Comparison of ENCODE assay signal across 14 mouse cellular contexts in the genomic region with DNA sequence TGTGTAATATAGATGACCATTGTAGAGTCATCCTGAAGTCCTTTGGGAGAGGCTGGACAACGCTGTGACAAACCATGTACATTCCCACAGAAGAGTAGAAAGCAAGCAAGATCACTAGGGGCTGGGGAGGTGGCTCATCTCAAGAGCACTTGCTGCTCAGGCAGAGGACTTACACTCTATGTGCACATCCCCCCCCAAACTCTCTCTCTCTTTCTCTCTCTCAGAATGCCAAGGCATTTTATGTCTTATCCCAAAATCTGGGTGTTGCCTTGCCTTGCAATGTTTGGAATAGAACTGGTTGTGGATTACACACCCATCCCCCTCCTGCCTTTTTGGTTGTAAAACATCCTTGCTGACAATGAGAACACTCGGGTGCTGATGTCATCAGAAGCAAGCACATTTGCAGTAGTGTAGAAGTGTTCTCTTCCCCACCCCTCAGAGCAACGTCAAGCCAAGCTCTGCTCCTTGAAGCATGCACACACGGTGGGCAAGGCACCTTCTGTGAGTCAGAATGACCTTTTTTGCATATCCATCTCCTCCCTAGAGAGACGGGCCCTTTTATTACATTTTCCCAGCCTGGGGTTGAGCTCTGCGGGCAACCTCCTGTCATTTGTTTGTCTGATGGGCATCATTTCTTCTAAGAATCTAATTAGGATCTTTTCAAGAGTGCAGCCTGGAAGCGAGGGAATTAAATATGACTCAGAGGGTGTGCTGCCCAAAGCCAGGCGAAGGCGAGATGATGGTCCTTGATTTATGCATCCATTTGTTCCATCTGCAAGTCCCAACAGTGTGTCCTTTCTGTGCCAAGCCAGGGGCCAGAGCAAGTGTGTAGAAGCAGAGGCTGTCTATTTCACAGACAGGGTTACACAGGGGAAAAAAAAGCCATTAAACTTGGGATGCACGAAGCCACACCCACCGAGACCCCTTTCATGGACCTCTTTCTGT. TPM values are rescaled to one million over a fixed set of nuclear protein-coding genes. Genes with fewer than 3 reads are reported as not detected.
DNase-seq lines count a peak whose midpoint lies in the region; ATAC-seq and TF ChIP-seq lines count a peak whose summit lies in the region.
"Had no signal": no experiment of that assay in that cellular context is flagged by ENCODE, and none has a peak within 500 bp of the region (broad histone marks: within the 10 kb centered on the region; RNA-seq: fewer than 3 reads in every experiment).

No protein-coding gene starts in this region.

- TF ChIP-seq CTCF in hindbrain, postnatal 0 days (IDR thresholded peaks at IDR 0.05; ENCODE audit: low read depth): no peak

- ATAC-seq in forebrain, embryonic 12.5 days (ENCODE audit: low FRiP score): no peak
- no peak; the same call in 1 of the 2 replicates for ATAC-seq in forebrain, embryonic 15.5 days (replicated peaks)
- ATAC-seq in midbrain, embryonic 13.5 days: peak; percentile 68; the same call in 1 of the 2 replicates
- peak; percentile 56; the same call in 1 of the 2 replicates for ATAC-seq in hindbrain, postnatal 0 days
- no peak for ATAC-seq in stomach, embryonic 16.5 days (ENCODE audit: insufficient read depth, low FRiP score)

- H3K36me3 ChIP-seq in forebrain, embryonic 12.5 days (replicated peaks): no peaks in the 10 kb centered on the region
- H3K36me3 ChIP-seq in forebrain, embryonic 15.5 days: no peaks in the 10 kb centered on the region
- no peaks in the 10 kb centered on the region for H3K36me3 ChIP-seq in midbrain, embryonic 13.5 days
- no peaks in the 10 kb centered on the region for H3K36me3 ChIP-seq in midbrain, embryonic 10.5 days
- no peaks in the 10 kb centered on the region for H3K36me3 ChIP-seq in hindbrain, postnatal 0 days (ENCODE audit: insufficient read depth, low read length)
- H3K36me3 ChIP-seq in stomach, embryonic 16.5 days (ENCODE audit: control insufficient read depth, insufficient read depth, low read length): no peaks in the 10 kb centered on the region
- H3K36me3 ChIP-seq: G1E; liver, embryonic 15.5 days had no signal

- 34% methylated on average over 11 of the region's 11 CpGs for WGBS in forebrain, embryonic 12.5 days
- WGBS in forebrain, embryonic 15.5 days: 32% methylated on average over 11 of the region's 11 CpGs
- 36% methylated on average over 11 of the region's 11 CpGs for WGBS in midbrain, embryonic 13.5 days
- WGBS in midbrain, embryonic 10.5 days: 59% methylated on average over 11 of the region's 11 CpGs
- 27% methylated on average over 11 of the region's 11 CpGs for WGBS in hindbrain, postnatal 0 days
- 46% methylated on average over 11 of the region's 11 CpGs for WGBS in stomach, embryonic 16.5 days

- no peak overlapping the region for H3K4me2 ChIP-seq in forebrain, embryonic 12.5 days
- no peak overlapping the region for H3K4me2 ChIP-seq in forebrain, embryonic 15.5 days (replicated peaks)
- no peak overlapping the region for H3K4me2 ChIP-seq in midbrain, embryonic 13.5 days (replicated peaks)
- H3K4me2 ChIP-seq in hindbrain, postnatal 0 days (ENCODE audit: low read depth, low read length): no peak overlapping the region
- no peak overlapping the region for H3K4me2 ChIP-seq in stomach, embryonic 16.5 days (ENCODE audit: low read depth, low read length)
- H3K4me2 ChIP-seq: liver, embryonic 15.5 days had no signal

- no peak overlapping the region for H3K9ac ChIP-seq in forebrain, embryonic 12.5 days
- H3K9ac ChIP-seq in forebrain, embryonic 15.5 days (replicated peaks): no peak overlapping the region
- no peak overlapping the region for H3K9ac ChIP-seq in midbrain, embryonic 13.5 days (replicated peaks)
- H3K9ac ChIP-seq in hindbrain, postnatal 0 days (replicated peaks; ENCODE audit: low read length): no peak overlapping the region
- no peak overlapping the region for H3K9ac ChIP-seq in stomach, embryonic 16.5 days (ENCODE audit: low read length)
- H3K9ac ChIP-seq: liver, embryonic 15.5 days had no signal

- H3K27ac ChIP-seq in forebrain, embryonic 12.5 days: 0 out of 2 replicates have a peak overlapping the region, but pooled peaks have one; percentile 25
- no peak overlapping the region for H3K27ac ChIP-seq in forebrain, embryonic 15.5 days (replicated peaks)
- H3K27ac ChIP-seq in midbrain, embryonic 13.5 days: no peak overlapping the region
- H3K27ac ChIP-seq in midbrain, embryonic 10.5 days (replicated peaks): no peak overlapping the region
- no peak overlapping the region for H3K27ac ChIP-seq in hindbrain, postnatal 0 days
- H3K27ac ChIP-seq in stomach, embryonic 16.5 days (ENCODE audit: low read length): peak overlapping the region; percentile 27; the same call in 1 of the 2 replicates
- H3K27ac ChIP-seq: layer of hippocampus, adult 2 months; liver, embryonic 15.5 days had no signal

- no peak for DNase-seq in midbrain, embryonic 10.5 days (ENCODE audit: low spot score)
- DNase-seq in hindbrain, postnatal 0 days (ENCODE audit: low spot score): peak; percentile 35
- no peak for DNase-seq in layer of hippocampus, adult 9-11 months
- DNase-seq in ovary, postnatal 36 days (ENCODE audit: low spot score): no peak
- DNase-seq: adrenal gland, adult 2 months; cerebellum, adult 2 months; right cerebral cortex, adult 18-20 months had no signal

- no peaks in the 10 kb centered on the region for H3K27me3 ChIP-seq in forebrain, embryonic 12.5 days
- no peaks in the 10 kb centered on the region for H3K27me3 ChIP-seq in forebrain, embryonic 15.5 days
- H3K27me3 ChIP-seq in midbrain, embryonic 13.5 days: no peaks in the 10 kb centered on the region
- no peaks in the 10 kb centered on the region for H3K27me3 ChIP-seq in midbrain, embryonic 10.5 days (ENCODE audit: low read depth, poor library complexity, severe bottlenecking)
- H3K27me3 ChIP-seq in hindbrain, postnatal 0 days (ENCODE audit: insufficient read depth, low read length): no peaks in the 10 kb centered on the region
- H3K27me3 ChIP-seq in stomach, embryonic 16.5 days (ENCODE audit: control insufficient read depth, insufficient read depth, low read length): no peaks in the 10 kb centered on the region
- H3K27me3 ChIP-seq: liver, embryonic 15.5 days had no signal

- H3K4me3 ChIP-seq in forebrain, embryonic 12.5 days (replicated peaks): no peak overlapping the region
- no peak overlapping the region for H3K4me3 ChIP-seq in forebrain, embryonic 15.5 days
- H3K4me3 ChIP-seq in midbrain, embryonic 13.5 days (replicated peaks): no peak overlapping the region
- H3K4me3 ChIP-seq in midbrain, embryonic 10.5 days: no peak overlapping the region
- H3K4me3 ChIP-seq in hindbrain, postnatal 0 days (ENCODE audit: low read length): no peak overlapping the region
- no peak overlapping the region for H3K4me3 ChIP-seq in stomach, embryonic 16.5 days (replicated peaks; ENCODE audit: low read length)
- H3K4me3 ChIP-seq: layer of hippocampus, adult 2 months; liver, embryonic 15.5 days had no signal

- H3K9me3 ChIP-seq in forebrain, embryonic 12.5 days: no peaks in the 10 kb centered on the region
- no peaks in the 10 kb centered on the region for H3K9me3 ChIP-seq in forebrain, embryonic 15.5 days
- no peaks in the 10 kb centered on the region for H3K9me3 ChIP-seq in midbrain, embryonic 13.5 days
- no peaks in the 10 kb centered on the region for H3K9me3 ChIP-seq in midbrain, embryonic 10.5 days (replicated peaks)
- H3K9me3 ChIP-seq in hindbrain, postnatal 0 days (ENCODE audit: low read length): no peaks in the 10 kb centered on the region
- H3K9me3 ChIP-seq in stomach, embryonic 16.5 days (replicated peaks; ENCODE audit: control insufficient read depth, low read length): no peaks in the 10 kb centered on the region
- H3K9me3 ChIP-seq: G1E; liver, embryonic 15.5 days had no signal

- H3K4me1 ChIP-seq in forebrain, embryonic 12.5 days: peaks cover 24% of the 10 kb centered on the region
- H3K4me1 ChIP-seq in forebrain, embryonic 15.5 days: peaks cover 6% of the 10 kb centered on the region
- H3K4me1 ChIP-seq in midbrain, embryonic 13.5 days (replicated peaks): peaks cover 27% of the 10 kb centered on the region
- peaks cover 23% of the 10 kb centered on the region for H3K4me1 ChIP-seq in midbrain, embryonic 10.5 days
- peaks cover 4% of the 10 kb centered on the region; the same call in 1 of the 2 replicates for H3K4me1 ChIP-seq in hindbrain, postnatal 0 days (ENCODE audit: insufficient read depth, low read length)
- peaks cover 22% of the 10 kb centered on the region for H3K4me1 ChIP-seq in stomach, embryonic 16.5 days (ENCODE audit: control insufficient read depth, insufficient read depth, low read length)

RNA-seq across cellular contexts. Expression of gene Syt17, which starts 15.1 kb away (rescaled TPM):
- polyA plus RNA-seq in forebrain, embryonic 12.5 days (2016; fragmentation: Nextera tagmentation; extraction: Ambion mirVana): 3.4 and 4.0 TPM in 2 replicates
- 5.9 and 6.5 TPM in 2 replicates for polyA plus RNA-seq in forebrain, embryonic 15.5 days (2015; fragmentation: Nextera tagmentation; extraction: Ambion mirVana)
- polyA plus RNA-seq in midbrain, embryonic 13.5 days (2015; fragmentation: Nextera tagmentation; extraction: Ambion mirVana): 8.2 and 9.6 TPM in 2 replicates
- polyA plus RNA-seq in midbrain, embryonic 10.5 days (2016; fragmentation: Nextera tagmentation; extraction: Ambion mirVana): 2.0 and 3.0 TPM in 2 replicates
- 50.9 and 57.8 TPM in 2 replicates for total RNA-seq in hindbrain, postnatal 0 days (2014; rRNA removed)
- polyA plus RNA-seq in hindbrain, postnatal 0 days (2015; fragmentation: Nextera tagmentation; extraction: Ambion mirVana): 29.3 and 30.7 TPM in 2 replicates
- 5.3 and 6.0 TPM in 2 replicates for polyA plus RNA-seq in stomach, embryonic 16.5 days (2015; fragmentation: Nextera tagmentation; extraction: Ambion mirVana)
- total RNA-seq: G1E had no signal
- polyA plus RNA-seq: G1E had no signal

RNA-seq across cellular contexts. Expression of gene Itpripl2, which starts 28.7 kb away (rescaled TPM):
- 1.0 and 1.3 TPM in 2 replicates for polyA plus RNA-seq in forebrain, embryonic 12.5 days (2016; fragmentation: Nextera tagmentation; extraction: Ambion mirVana)
- polyA plus RNA-seq in forebrain, embryonic 15.5 days (2015; fragmentation: Nextera tagmentation; extraction: Ambion mirVana): 0.75 and 0.81 TPM in 2 replicates
- polyA plus RNA-seq in midbrain, embryonic 13.5 days (2015; fragmentation: Nextera tagmentation; extraction: Ambion mirVana): 0.75 and 0.79 TPM in 2 replicates
- 0.78 TPM in 2 replicates for polyA plus RNA-seq in midbrain, embryonic 10.5 days (2016; fragmentation: Nextera tagmentation; extraction: Ambion mirVana)
- 4.5 and 6.1 TPM in 2 replicates for total RNA-seq in hindbrain, postnatal 0 days (2014; rRNA removed)
- 0.66 and 0.73 TPM in 2 replicates for polyA plus RNA-seq in hindbrain, postnatal 0 days (2015; fragmentation: Nextera tagmentation; extraction: Ambion mirVana)
- 5.0 and 5.4 TPM in 2 replicates for polyA plus RNA-seq in stomach, embryonic 16.5 days (2015; fragmentation: Nextera tagmentation; extraction: Ambion mirVana)
- polyA plus RNA-seq: G1E had no signal

Comparison
In these comparisons a context has a peak if more than half of its experiments do, and no peak if none do; other contexts are left out.
1. H3K27ac ChIP-seq: peak in forebrain, embryonic 12.5 days (single experiment) and stomach, embryonic 16.5 days (single experiment); none in forebrain, embryonic 15.5 days (single experiment), midbrain, embryonic 13.5 days (single experiment), midbrain, embryonic 10.5 days (single experiment) and hindbrain, postnatal 0 days (single experiment).
2. ATAC-seq: peak in midbrain, embryonic 13.5 days (single experiment) and hindbrain, postnatal 0 days (single experiment); none in forebrain, embryonic 12.5 days (single experiment), forebrain, embryonic 15.5 days (single experiment) and stomach, embryonic 16.5 days (single experiment).